In genomic region chr2:11663961-11664360, GRCm38 (mm10) we compare ENCODE assay signal across 7 mouse cellular contexts. TPM values are rescaled to one million over a fixed set of nuclear protein-coding genes. Genes with fewer than 3 reads are reported as not detected.
DNase-seq lines count a peak whose midpoint lies in the region; ATAC-seq lines count a peak whose summit lies in the region.

No protein-coding gene starts in this region.

- intact Hi-C loops in left cerebral cortex, postnatal 4 days (cut with DNase I): no loop called here

- H3K9me3 ChIP-seq in embryonic facial prominence, embryonic 10.5 days: no peaks in the 10 kb centered on the region
- H3K9me3 ChIP-seq in midbrain, embryonic 12.5 days: no peaks in the 10 kb centered on the region

- peak; percentile 84 for ATAC-seq in midbrain, embryonic 12.5 days (ENCODE audit: low FRiP score, low read depth)

- H3K4me1 ChIP-seq in embryonic facial prominence, embryonic 10.5 days: no peaks in the 10 kb centered on the region
- H3K4me1 ChIP-seq in midbrain, embryonic 12.5 days: no peaks in the 10 kb centered on the region

- H3K36me3 ChIP-seq in embryonic facial prominence, embryonic 10.5 days (replicated peaks): no peaks in the 10 kb centered on the region
- H3K36me3 ChIP-seq in midbrain, embryonic 12.5 days: no peaks in the 10 kb centered on the region

- 5% methylated on average over 10 of the region's 10 CpGs for WGBS in embryonic facial prominence, embryonic 10.5 days
- 5% methylated on average over 10 of the region's 10 CpGs for WGBS in midbrain, embryonic 12.5 days

- H3K27me3 ChIP-seq in embryonic facial prominence, embryonic 10.5 days (replicated peaks; ENCODE audit: low read depth, poor library complexity, severe bottlenecking): no peaks in the 10 kb centered on the region
- no peaks in the 10 kb centered on the region for H3K27me3 ChIP-seq in midbrain, embryonic 12.5 days

- no peak overlapping the region for H3K27ac ChIP-seq in embryonic facial prominence, embryonic 10.5 days (replicated peaks)
- H3K27ac ChIP-seq in midbrain, embryonic 12.5 days (replicated peaks): no peak overlapping the region

- H3K4me2 ChIP-seq in midbrain, embryonic 12.5 days (replicated peaks): peak overlapping the region; percentile 40

- H3K4me3 ChIP-seq in embryonic facial prominence, embryonic 10.5 days: peak overlapping the region; percentile 25
- peak overlapping the region; percentile 19 for H3K4me3 ChIP-seq in midbrain, embryonic 12.5 days

- no peak overlapping the region for H3K9ac ChIP-seq in midbrain, embryonic 12.5 days (replicated peaks)

- DNase-seq in adrenal gland, postnatal 10 days: peak; percentile 87
- peak; percentile 76 for DNase-seq in embryonic facial prominence, embryonic 10.5 days (ENCODE audit: low spot score)
- DNase-seq in heart, adult 11 months: peak; percentile 97
- peak; percentile 82 for DNase-seq in kidney, adult 11 months
- peak; percentile 85 for DNase-seq in left cerebral cortex, postnatal 4 days
- DNase-seq in skeletal muscle tissue, adult 2 months (ENCODE audit: low read depth, low spot score): peak; percentile 77

RNA-seq across cellular contexts. Expression of gene Il2ra, which starts 21.4 kb away (rescaled TPM):
- under 1 TPM; 0.48 to 0.66 TPM for total RNA-seq in adrenal gland, postnatal 10 days (2021)
- polyA plus RNA-seq in embryonic facial prominence, embryonic 10.5 days (2016; fragmentation: Nextera tagmentation; extraction: Ambion mirVana): not detected in 2 replicates
- total RNA-seq in left cerebral cortex, postnatal 4 days (2021): not detected
- polyA plus RNA-seq in midbrain, embryonic 12.5 days (2016; fragmentation: Nextera tagmentation; extraction: Ambion mirVana): 0.04 TPM in 1 of 2 replicates, not detected in the other

RNA-seq across cellular contexts. Expression of gene Gm17490, which starts 37.9 kb away (rescaled TPM):
- not detected for total RNA-seq in adrenal gland, postnatal 10 days (2021)
- not detected in 2 replicates for polyA plus RNA-seq in embryonic facial prominence, embryonic 10.5 days (2016; fragmentation: Nextera tagmentation; extraction: Ambion mirVana)
- not detected for total RNA-seq in left cerebral cortex, postnatal 4 days (2021)
- polyA plus RNA-seq in midbrain, embryonic 12.5 days (2016; fragmentation: Nextera tagmentation; extraction: Ambion mirVana): not detected in 2 replicates

RNA-seq across cellular contexts. Expression of gene Il15ra, which starts 41.1 kb away (rescaled TPM):
- total RNA-seq in adrenal gland, postnatal 10 days (2021): 10 to 100 TPM; 41.5 to 58.8 TPM
- 0.41 and 0.57 TPM in 2 replicates for polyA plus RNA-seq in embryonic facial prominence, embryonic 10.5 days (2016; fragmentation: Nextera tagmentation; extraction: Ambion mirVana)
- 1 to 10 TPM; 2.0 to 2.2 TPM for total RNA-seq in left cerebral cortex, postnatal 4 days (2021)
- 0.82 and 0.91 TPM in 2 replicates for polyA plus RNA-seq in midbrain, embryonic 12.5 days (2016; fragmentation: Nextera tagmentation; extraction: Ambion mirVana)

Comparison
In these comparisons a context has a peak if more than half of its experiments do, and no peak if none do; other contexts are left out.
1. RNA of gene Il15ra, which starts 41.1 kb away (total RNA-seq): 41.5 to 58.8 TPM in adrenal gland, postnatal 10 days; 2.0 to 2.2 TPM in left cerebral cortex, postnatal 4 days; every median in the first group is over 10 times any median in the second.
2. Peak in every context shown above with its lines, with median percentiles within 50 percentile points of each other: DNase-seq.